Comparison of ENCODE assay signal across 9 mouse cellular contexts in the genomic region with DNA sequence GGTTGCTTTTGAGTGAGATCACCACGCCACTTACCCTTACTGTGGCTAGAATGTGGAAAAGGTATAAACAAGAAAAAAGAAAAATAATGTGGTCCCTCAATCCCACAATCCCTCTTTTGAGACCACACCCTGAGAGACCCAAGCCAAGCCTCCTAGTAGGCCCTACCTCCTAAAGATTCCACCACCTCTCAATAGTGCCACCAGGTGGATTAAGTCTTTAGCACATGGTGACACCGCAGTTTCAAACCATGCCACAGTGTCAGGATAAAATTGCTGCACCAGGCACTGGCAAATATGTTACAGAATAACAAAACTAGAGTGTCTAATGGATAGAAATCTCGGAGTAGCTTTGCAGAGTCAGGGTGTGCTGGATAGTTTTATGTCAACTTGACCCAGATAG.
DNase-seq lines count a peak whose midpoint lies in the region; ATAC-seq and TF ChIP-seq lines count a peak whose summit lies in the region.
"Had no signal": no experiment of that assay in that cellular context is flagged by ENCODE, and none has a peak within 500 bp of the region (broad histone marks: within the 10 kb centered on the region; RNA-seq: fewer than 3 reads in every experiment).

No protein-coding gene starts in this region.

- no peaks in the 10 kb centered on the region for H3K36me3 ChIP-seq in heart, embryonic 12.5 days
- H3K36me3 ChIP-seq in midbrain, embryonic 16.5 days (ENCODE audit: control insufficient read depth, insufficient read depth, low read length) = no peaks in the 10 kb centered on the region
- H3K36me3 ChIP-seq: embryonic facial prominence, embryonic 12.5 days had no signal

- H3K4me2 ChIP-seq in heart, embryonic 12.5 days = no peak overlapping the region
- H3K4me2 ChIP-seq in midbrain, embryonic 16.5 days (ENCODE audit: low read length) = no peak overlapping the region
- H3K4me2 ChIP-seq: embryonic facial prominence, embryonic 12.5 days had no signal

- H3K9ac ChIP-seq in heart, embryonic 12.5 days = no peak overlapping the region
- no peak overlapping the region for H3K9ac ChIP-seq in midbrain, embryonic 16.5 days (ENCODE audit: low read depth, low read length)
- H3K9ac ChIP-seq: embryonic facial prominence, embryonic 12.5 days had no signal

- TF ChIP-seq CTCF in left cerebral cortex, adult 2 months (IDR thresholded peaks at IDR 0.05) = peak; percentile 59

- no peak overlapping the region for H3K4me3 ChIP-seq in heart, embryonic 12.5 days
- H3K4me3 ChIP-seq in left cerebral cortex, adult 2 months = no peak overlapping the region
- H3K4me3 ChIP-seq in midbrain, embryonic 16.5 days (ENCODE audit: low read depth, low read length) = no peak overlapping the region
- H3K4me3 ChIP-seq: embryonic facial prominence, embryonic 12.5 days had no signal

- no peaks in the 10 kb centered on the region for H3K9me3 ChIP-seq in heart, embryonic 12.5 days (replicated peaks)
- H3K9me3 ChIP-seq in midbrain, embryonic 16.5 days (replicated peaks; ENCODE audit: control insufficient read depth, low read length, poor library complexity, severe bottlenecking) = no peaks in the 10 kb centered on the region
- H3K9me3 ChIP-seq: embryonic facial prominence, embryonic 12.5 days had no signal

- ATAC-seq in heart, embryonic 12.5 days (ENCODE audit: insufficient number of reproducible peaks, low FRiP score) = no peak
- ATAC-seq in midbrain, embryonic 16.5 days = no peak

- no peak overlapping the region for H3K27ac ChIP-seq in heart, embryonic 12.5 days (ENCODE audit: poor library complexity, severe bottlenecking)
- no peak overlapping the region for H3K27ac ChIP-seq in left cerebral cortex, adult 2 months
- no peak overlapping the region for H3K27ac ChIP-seq in midbrain, embryonic 16.5 days (ENCODE audit: low read length)
- H3K27ac ChIP-seq: embryonic facial prominence, embryonic 12.5 days had no signal

- DNase-seq in heart, adult 9 months (ENCODE audit: low spot score in 2 of 2) = peak; percentile 4 to 15
- peak; percentile 50 for DNase-seq in 3T3-L1 (ENCODE audit: low read depth, low spot score)
- DNase-seq in ES-CJ7 (ENCODE audit: low read depth, low spot score) = peak; percentile 54
- peak; percentile 15 for DNase-seq in cerebellum, adult 9-11 months
- peak in 1 of 2 experiments; percentile 16 for DNase-seq in left cerebral cortex, adult 2 months (ENCODE audit: extremely low spot score in 1 of 2, low spot score in 2 of 2)
- peak; percentile 65 to 78 for DNase-seq in thymus, postnatal 10 days (ENCODE audit: low spot score in 2 of 2)

- WGBS in heart, embryonic 12.5 days = 66% methylated on average over 3 of the region's 3 CpGs
- 83% methylated on average over 3 of the region's 3 CpGs for WGBS in midbrain, embryonic 16.5 days

- H3K27me3 ChIP-seq in heart, embryonic 12.5 days (replicated peaks) = no peaks in the 10 kb centered on the region
- no peaks in the 10 kb centered on the region for H3K27me3 ChIP-seq in midbrain, embryonic 16.5 days (ENCODE audit: control insufficient read depth, insufficient read depth, low read depth, low read length)
- H3K27me3 ChIP-seq: embryonic facial prominence, embryonic 12.5 days had no signal

- intact Hi-C loops in left cerebral cortex, adult 2 months (cut with DNase I) = loop anchor here (2.0 to 10.0 kb wide), 3 partner anchors 99 to 337 kb away; partner anchors contain the start of gene 1500015O10Rik

- H3K4me1 ChIP-seq in heart, embryonic 12.5 days (replicated peaks) = no peaks in the 10 kb centered on the region
- H3K4me1 ChIP-seq in midbrain, embryonic 16.5 days (ENCODE audit: control insufficient read depth, insufficient read depth, low read length) = no peaks in the 10 kb centered on the region
- H3K4me1 ChIP-seq: embryonic facial prominence, embryonic 12.5 days had no signal
